Mouse (Mus musculus): ENCODE measurements at regions not wholly inside any gene's neighbourhood (a gene's known extent, or its start where the extent isn't known, plus 50 kb on each side); places are given as distances from the start of the nearest gene placed in this dataset.

GRCm38 (mm10) chr16:80196302-80196701 is 1004.2 kb upstream of the Ncam2 start:
- no peak for DNase-seq

- no peak for DNase-seq
Measured at GRCm38 (mm10) chr16:80202811-80203210, 997.7 kb upstream of the Ncam2 start.

GRCm38 (mm10) chr16:80212769-80213168 is 987.7 kb upstream of the Ncam2 start:
- peak; percentile 3 for DNase-seq

GRCm38 (mm10) chr16:80255441-80255840 is 945.1 kb upstream of the Ncam2 start:
- no peak for DNase-seq

- DNase-seq: no peak
Measured at GRCm38 (mm10) chr16:80266151-80266617, 934.3 kb upstream of the Ncam2 start.

GRCm38 (mm10) chr16:80272291-80273123 is 928.0 kb upstream of the Ncam2 start:
- no peak for DNase-seq

Measured in cerebellum, adult 11 months (tissue).